Mouse (Mus musculus) c-Kit-positive CD71-negative TER-119-negative erythroid progenitor cells, embryonic 14.5 days (primary cell): ENCODE data around the gene Syde1.
A peak's percentile ranks its signal among the peaks of the same experiment; 100 is the strongest.

Experiments used
- DNase-seq: peaks from one replicate; pipeline ENCODE4 v3.0.0-alpha.2; 2013; ENCODE audit warnings: low read depth

Gene Syde1

DNA sequence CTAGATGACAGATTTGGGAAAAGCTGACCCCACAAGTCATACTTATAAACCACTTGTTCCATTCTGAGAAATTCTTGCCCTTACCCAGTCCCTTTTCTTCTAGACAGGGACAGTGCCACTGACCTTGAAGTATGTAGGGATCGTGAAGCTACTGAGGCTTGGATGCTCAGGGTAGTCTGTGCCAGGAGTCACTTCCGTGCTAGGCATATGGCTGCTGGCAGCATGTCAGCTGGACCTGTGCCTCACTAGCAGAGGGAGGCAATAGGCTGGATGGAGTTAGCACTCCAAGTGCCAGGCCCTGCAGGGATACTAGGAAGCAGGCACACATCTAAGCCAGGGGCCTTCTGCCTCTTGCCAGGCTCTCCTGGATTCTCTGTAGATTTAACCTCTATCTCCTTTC is 16.1 kb downstream of the Syde1 start:
- DNase-seq, result no peak

DNA sequence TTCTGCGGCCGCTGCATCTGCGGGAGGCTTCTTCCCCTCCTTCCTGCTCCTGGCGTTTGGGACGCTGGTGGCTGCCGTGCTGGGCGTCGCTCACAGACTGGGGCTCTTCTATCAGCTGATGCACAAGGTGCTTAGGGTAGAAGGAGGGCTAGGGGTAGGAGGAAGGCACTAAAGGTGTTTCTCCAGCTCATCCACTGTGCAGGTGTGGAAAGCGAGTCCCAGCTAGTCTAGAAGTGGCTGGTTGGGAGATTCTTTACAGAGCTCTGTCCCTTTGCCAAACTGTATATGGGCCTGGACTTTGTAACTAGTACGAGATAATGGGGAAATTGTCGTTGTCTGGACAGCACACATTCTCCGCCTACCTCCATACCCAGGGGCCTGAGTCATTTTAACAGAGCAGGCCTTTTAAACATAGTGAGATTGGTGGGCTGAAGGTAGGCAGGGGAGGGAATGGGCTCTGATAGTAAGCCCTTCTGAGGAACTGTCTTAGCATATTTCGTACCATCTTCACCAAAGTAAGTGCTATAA is 16.6 kb downstream of the Syde1 start:
- no peak for DNase-seq

DNA sequence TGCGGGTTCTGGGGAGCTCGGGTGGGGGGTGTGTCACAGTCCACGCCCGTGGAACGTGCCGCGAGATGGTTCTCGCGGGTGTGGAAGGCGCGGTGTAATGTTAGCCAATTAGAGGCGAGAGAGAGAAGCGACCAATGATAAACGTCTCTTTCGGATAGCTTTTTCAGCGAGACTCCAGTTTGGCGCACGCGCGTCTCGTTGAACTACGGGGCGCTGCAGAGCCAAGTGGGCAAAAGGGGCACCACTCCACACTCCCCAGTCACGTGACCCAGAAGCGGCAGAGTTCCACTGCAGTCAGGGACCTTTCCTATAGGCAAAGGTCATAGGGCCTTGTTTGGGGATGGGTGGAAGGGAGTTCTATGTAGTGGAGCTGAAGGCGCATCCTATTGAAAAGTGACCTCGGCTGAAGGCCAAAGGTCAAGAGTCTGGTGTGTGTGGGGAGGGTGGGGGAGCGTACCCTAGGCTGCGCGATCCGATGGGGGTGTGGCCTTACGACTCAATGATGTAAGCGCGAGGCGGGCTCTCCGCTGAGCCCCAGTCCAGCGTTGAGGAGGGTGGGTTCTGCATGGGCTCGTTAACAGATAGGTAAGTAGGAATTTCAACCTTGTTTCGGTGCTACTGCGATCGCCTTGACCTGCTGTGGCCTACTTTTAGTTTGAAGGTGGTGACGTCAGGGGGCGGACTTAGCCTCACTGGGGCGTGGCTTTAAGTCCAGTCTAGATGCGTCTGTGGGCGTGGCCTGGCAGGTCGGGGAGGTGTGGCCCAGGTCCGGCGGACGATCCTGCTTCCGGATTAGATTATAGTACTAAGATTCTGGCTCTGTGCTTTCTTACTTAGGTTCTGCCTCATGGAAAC is 17.3 kb downstream of the Syde1 start, which contains the start of gene Ilvbl:
Gene Ilvbl, plus strand, starts transcription at position 97 of the 855 bp plus-strand sequence.
- DNase-seq, result peak; percentile 92

DNA sequence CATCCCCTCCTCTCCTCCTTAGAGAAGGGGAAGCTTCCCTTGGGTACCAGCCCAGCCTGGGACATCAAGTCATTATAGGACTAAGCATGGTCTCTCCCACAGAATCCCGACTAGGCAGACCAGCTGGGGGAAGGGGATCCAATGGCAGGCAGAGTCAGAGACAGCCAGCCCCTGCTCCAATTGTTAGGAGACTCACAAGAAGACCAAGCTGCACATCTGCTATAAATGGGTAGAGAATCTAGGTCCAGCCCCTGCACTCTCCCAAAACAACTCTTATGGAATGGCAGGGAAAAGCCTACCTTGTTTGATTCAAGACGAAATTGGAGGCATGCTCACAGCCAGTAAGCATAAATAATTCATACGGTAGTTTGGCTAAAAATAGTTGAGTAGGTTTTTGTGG is 18.5 kb downstream of the Syde1 start:
- DNase-seq, result no peak

DNA sequence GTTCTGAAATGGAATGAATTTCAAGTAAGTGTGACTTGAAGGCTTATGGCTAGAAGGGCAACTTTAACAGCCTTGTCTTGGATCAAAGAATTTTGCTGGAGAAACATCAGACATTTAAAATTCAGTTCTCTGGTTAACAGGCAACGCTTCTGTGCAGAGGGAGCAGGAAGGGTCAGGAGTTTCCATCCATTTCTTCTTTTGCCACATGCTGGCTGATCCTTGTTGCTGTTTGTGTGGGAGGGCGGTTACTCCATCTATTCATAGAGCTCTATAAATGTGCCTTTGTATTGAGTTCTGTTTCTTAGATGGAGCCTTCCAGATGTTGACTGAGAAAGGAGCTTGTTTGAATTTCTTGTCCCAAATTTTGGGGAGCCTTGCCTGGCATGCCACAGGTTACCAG is 20.9 kb downstream of the Syde1 start:
- DNase-seq, result no peak

DNA sequence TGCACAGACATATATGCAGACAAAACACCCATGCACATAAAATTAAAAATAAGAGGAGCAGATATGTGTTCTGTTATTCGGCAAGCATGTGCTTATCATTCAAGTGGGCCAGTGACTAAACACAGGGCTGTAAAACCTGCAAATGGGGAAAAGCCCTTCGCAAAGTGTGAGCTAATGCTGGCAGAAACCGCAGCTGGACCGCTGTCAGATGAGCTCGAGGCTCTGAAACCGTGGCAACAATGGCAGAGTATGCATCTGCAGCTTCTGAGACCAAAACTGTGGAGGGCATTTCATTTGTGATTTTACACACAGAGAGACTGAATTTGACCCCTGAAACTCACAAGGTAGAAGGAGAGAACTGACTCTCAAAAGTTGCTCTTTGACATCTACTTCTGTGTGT is 21.3 kb downstream of the Syde1 start:
- DNase-seq, result no peak

DNA sequence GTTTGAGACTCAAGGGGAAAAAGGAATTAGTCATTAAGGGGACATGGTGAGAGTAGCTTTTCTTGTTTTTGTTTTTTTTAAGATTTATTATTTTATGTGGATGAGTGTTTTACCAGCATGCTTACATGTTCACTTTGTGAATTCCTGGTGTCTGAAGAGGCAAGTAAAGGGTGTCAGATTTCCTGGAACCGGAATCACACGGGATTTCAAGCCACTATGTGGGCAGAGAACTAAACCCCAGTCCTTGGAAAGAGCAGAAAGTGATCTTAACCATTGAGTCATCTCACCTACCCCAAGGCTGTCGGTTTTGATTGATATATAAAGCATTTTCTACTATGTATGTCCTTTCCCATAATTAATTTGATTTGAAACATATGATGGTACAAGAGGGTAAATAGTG is 22.1 kb downstream of the Syde1 start:
- no peak for DNase-seq

DNA sequence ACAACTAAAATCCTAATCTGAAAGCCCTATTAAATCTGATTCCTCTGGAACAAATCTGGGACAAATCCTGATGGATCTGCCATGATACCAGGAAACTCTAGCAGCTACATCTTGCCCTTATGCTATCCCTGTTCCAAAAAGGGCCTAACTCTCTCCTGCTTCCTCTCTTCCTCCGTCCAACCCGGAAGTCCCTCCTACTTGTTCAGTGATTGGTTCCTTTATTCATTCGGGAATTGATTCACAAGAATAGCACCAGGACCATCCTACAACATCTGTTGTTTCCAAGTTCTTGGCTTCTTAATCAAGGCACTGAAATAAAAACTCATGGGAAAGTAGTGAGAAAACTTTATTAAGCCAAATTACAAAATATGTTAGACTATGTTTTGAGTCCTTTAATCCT is 22.6 kb downstream of the Syde1 start:
- DNase-seq, result no peak

DNA sequence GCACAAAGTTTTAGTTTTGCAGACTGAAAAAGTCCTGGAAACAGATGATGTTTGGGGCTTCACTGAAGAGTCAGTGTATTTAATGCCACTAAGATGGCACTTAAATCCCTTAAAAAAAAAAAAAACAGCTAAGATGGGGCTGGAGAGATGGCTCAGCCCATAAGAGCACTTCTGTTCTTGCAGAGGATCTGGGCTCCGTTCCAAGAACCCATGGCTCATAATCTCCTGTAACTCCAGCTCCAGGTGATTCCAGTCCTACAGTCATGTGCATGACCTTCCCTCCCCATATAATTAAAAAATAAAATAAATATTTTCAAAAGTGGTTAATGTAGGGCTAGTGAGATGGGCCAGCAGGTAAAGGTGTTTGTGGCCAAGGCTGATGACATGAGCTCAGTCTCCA is 26.7 kb downstream of the Syde1 start:
- no peak for DNase-seq

DNA sequence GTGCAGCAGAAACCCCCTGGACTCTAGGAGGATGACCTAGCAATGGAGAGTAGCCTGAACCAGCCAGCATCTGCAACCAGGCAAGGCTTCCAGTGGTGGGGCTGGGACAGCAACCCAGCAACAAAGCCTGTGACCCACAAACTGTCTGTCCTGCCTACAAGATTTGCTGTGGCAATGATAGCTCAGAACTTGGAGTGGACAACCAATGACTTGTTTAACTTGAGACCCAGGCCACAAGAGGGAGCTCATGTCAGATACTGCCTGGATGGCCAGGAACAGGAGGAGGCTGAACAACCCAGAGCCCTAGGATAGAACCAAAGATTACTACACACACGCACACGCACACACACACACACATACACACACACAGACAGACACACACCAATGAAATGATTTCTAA is 50.8 kb downstream of the Syde1 start:
- DNase-seq, result no peak
